Mouse (Mus musculus): ENCODE measurements around the gene Catsper4.

GRCm38 (mm10) chr4:134199371-134199770 lies 27.8 kb downstream of the Catsper4 start:
- TF ChIP-seq EP300 (optimal IDR thresholded peaks at IDR 0.05) (no peak), CTCF (IDR thresholded peaks at IDR 0.05; ENCODE audit: low read depth) (no peak)

Measured in stomach, postnatal 0 days (tissue).